Mouse (Mus musculus) cerebellum, adult 2 months (tissue): ENCODE data around the gene Wnt2. TPM values are rescaled to one million over a fixed set of nuclear protein-coding genes. Genes with fewer than 3 reads are reported as not detected.

Experiments
- DNase-seq, 2 experiments: peaks; one replicate each; pipeline ENCODE4 v3.0.0; 2021
- H3K27ac ChIP-seq: fragments of 200-500 bp; 2 replicates; pipeline ENCODE4 v1.5.1; 2012; ENCODE audit warnings: low read length, control low read depth, inconsistent platforms; ENCODE audit not compliant: insufficient read depth
- H3K27me3 ChIP-seq: fragments of 200-500 bp; 2 replicates; pipeline ENCODE4 v1.6.1; 2012; ENCODE audit warnings: inconsistent platforms, mild to moderate bottlenecking, low read length, moderate library complexity; ENCODE audit not compliant: control insufficient read depth, insufficient read depth
- H3K4me1 ChIP-seq: fragments of 200-500 bp; 2 replicates; pipeline ENCODE4 v1.6.1; 2011; ENCODE audit warnings: low read length; ENCODE audit not compliant: control insufficient read depth, insufficient read depth
- H3K4me3 ChIP-seq: fragments of 200-500 bp; replicated peaks from 2 replicates; pipeline ENCODE3; 2011; ENCODE audit warnings: mild to moderate bottlenecking, low read depth, low read length, control low read depth; ENCODE audit not compliant: insufficient read depth
- CTCF ChIP-seq: fragments of 200-500 bp; IDR thresholded peaks from 2 replicates; pipeline ENCODE4 v1.5.1; 2011; ENCODE audit warnings: low read depth, mild to moderate bottlenecking, control low read depth, low read length, moderate library complexity, borderline replicate concordance; ENCODE audit not compliant: insufficient read depth
- POLR2A ChIP-seq: fragments of 200-500 bp; IDR thresholded peaks from 2 replicates; pipeline ENCODE4 v1.6.1; 2011; ENCODE audit warnings: low read length, control low read depth, borderline replicate concordance; ENCODE audit not compliant: insufficient read depth
- WGBS: fragments of 180-500 bp; shearing (Covaris S2); methylation state at CpG from one replicate; pipeline ENCODE4 v1.1.7; 2018; 5-methylcytosine and 5-hydroxymethylcytosine counted together
- polyA plus RNA-seq: library from polyadenylated mRNA; depleted of rRNA; stranded (reverse); fragments of >200 nt; gene quantifications from 2 replicates; pipeline ENCODE4 v1.2.3, GENCODE M21; 2012

Wnt2 gene
- polyA plus RNA-seq, 1 experiment, result not detected

DNA sequence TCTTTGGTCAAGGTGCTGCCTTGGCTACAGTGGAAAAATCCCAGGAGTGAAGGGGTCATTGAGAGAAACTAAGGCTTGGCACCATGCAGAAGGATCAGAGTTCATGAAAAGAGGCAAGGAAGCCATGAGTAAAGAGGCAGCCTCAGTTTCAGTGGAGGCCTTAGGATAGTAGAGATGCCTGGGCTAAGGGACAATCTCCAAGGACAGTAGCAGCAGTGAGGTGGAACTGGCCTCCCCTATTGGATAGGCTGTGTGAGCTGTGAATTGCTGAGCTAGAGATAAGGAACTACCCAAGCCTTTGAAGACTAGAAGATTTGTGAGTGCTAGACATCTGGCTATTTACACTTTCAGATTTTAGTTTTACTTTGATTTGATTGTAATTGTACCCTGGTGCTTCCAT lies 59.0 kb downstream of the Wnt2 start:
- DNase-seq, result no peak
- Histone ChIP-seq H3K27ac (no peak overlapping the region), H3K27me3 (no peaks in the 10 kb centered on the region), H3K4me3 (no peak overlapping the region), H3K4me1 (no peaks in the 10 kb centered on the region)
- TF ChIP-seq CTCF, result no peak
- TF ChIP-seq POLR2A, result no peak

GRCm38 (mm10) chr6:17969815-17970214 lies 60.6 kb downstream of the Wnt2 start:
- Histone ChIP-seq H3K4me3 (no peak overlapping the region), H3K27ac (no peak overlapping the region), H3K4me1 (no peaks in the 10 kb centered on the region), H3K27me3 (no peaks in the 10 kb centered on the region)
- no peak for DNase-seq
- WGBS, result 76% methylated on average over 1 of the region's 1 CpGs
- no peak for TF ChIP-seq POLR2A
- TF ChIP-seq CTCF, result no peak

- Histone ChIP-seq H3K4me1 (no peaks in the 10 kb centered on the region), H3K27ac (no peak overlapping the region), H3K27me3 (no peaks in the 10 kb centered on the region), H3K4me3 (no peak overlapping the region)
- WGBS, result 17% methylated on average over 1 of the region's 1 CpGs
- no peak for DNase-seq
- TF ChIP-seq CTCF, result no peak
- no peak for TF ChIP-seq POLR2A
Measured at GRCm38 (mm10) chr6:17968467-17969144, 61.8 kb downstream of the Wnt2 start.

GRCm38 (mm10) chr6:17963455-17963854 lies 66.9 kb downstream of the Wnt2 start:
- no peaks in the 10 kb centered on the region for H3K27me3 ChIP-seq
- H3K4me1 ChIP-seq, result no peaks in the 10 kb centered on the region
- TF ChIP-seq POLR2A, result no peak
- no peak overlapping the region for H3K4me3 ChIP-seq
- WGBS, result 82% methylated on average over 3 of the region's 3 CpGs
- no peak overlapping the region for H3K27ac ChIP-seq
- no peak for DNase-seq

GRCm38 (mm10) chr6:17951779-17952178 lies 78.6 kb downstream of the Wnt2 start:
- H3K27me3 ChIP-seq, result no peaks in the 10 kb centered on the region
- H3K27ac ChIP-seq, result no peak overlapping the region
- 92% methylated on average over 8 of the region's 8 CpGs for WGBS
- no peak for DNase-seq
- no peaks in the 10 kb centered on the region for H3K4me1 ChIP-seq
- H3K4me3 ChIP-seq, result no peak overlapping the region
- TF ChIP-seq CTCF (no peak), POLR2A (no peak)

- no peak for DNase-seq
- H3K4me1 ChIP-seq, result no peaks in the 10 kb centered on the region
- no peak overlapping the region for H3K27ac ChIP-seq
- TF ChIP-seq CTCF (no peak), POLR2A (no peak)
- WGBS, result 67% methylated on average over 5 of the region's 5 CpGs
- H3K4me3 ChIP-seq, result no peak overlapping the region
- no peaks in the 10 kb centered on the region for H3K27me3 ChIP-seq
Measured at GRCm38 (mm10) chr6:17949103-17949502, 81.3 kb downstream of the Wnt2 start.

DNA sequence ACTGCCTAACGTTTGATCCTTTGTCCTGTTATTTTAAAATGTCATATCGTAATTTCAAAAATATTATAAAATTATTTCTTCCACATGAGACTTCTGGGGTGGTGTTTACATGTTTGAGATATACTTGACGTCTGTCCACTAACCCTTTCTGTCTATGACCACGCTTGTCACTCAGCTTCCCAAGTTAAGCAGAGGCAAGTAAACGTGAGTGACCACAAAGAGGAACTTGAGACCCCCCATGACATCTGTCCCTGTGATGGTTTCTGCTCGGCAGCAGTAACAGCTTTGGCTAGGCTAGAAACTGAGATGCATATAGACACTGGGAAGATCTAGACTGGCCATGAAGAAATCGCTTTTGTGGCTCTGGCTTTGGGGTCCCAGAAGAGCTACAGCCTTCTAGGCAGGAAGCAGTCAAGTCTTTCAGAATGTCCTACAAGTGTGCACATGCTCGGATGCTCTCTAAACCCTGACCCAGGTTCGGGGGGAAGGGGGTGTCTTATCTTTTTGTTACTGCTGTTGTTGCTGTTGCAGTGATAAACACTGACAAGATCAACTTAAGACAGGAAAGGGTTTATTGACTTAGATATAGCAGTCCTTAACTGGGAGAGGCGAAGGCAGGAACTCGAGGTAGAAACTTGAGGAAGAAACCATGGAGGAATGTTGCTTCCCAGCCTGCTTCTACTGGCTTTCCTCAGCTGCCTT lies 83.1 kb downstream of the Wnt2 start:
- peaks cover 2% of the 10 kb centered on the region for H3K4me1 ChIP-seq
- H3K4me3 ChIP-seq, result no peak overlapping the region
- no peak overlapping the region for H3K27ac ChIP-seq
- WGBS, result 72% methylated on average over 11 of the region's 11 CpGs
- TF ChIP-seq POLR2A, result no peak
- no peak for TF ChIP-seq CTCF
- DNase-seq, result no peak
- no peaks in the 10 kb centered on the region for H3K27me3 ChIP-seq

GRCm38 (mm10) chr6:17946456-17946855 lies 83.9 kb downstream of the Wnt2 start:
- Histone ChIP-seq H3K4me3 (no peak overlapping the region), H3K4me1 (peaks cover 3% of the 10 kb centered on the region), H3K27me3 (no peaks in the 10 kb centered on the region), H3K27ac (no peak overlapping the region)
- TF ChIP-seq POLR2A (no peak), CTCF (no peak)
- 63% methylated on average over 5 of the region's 5 CpGs for WGBS
- DNase-seq, result no peak
